Mouse (Mus musculus) midbrain, embryonic 11.5 days (tissue): ENCODE measurements around the gene Miox. TPM values are rescaled to one million over a fixed set of nuclear protein-coding genes. Genes with fewer than 3 reads are reported as not detected.
A peak's percentile ranks its signal among the peaks of the same experiment; 100 is the strongest.

ENCODE experiments used
- ATAC-seq: fragments of 200-750 bp; cut with Nextera tagmentation; 2 replicates; pipeline ENCODE4 v1.8.0; 2017; ENCODE audit warnings: moderate TSS enrichment, moderate library complexity; ENCODE audit not compliant: low FRiP score
- DNase-seq: peaks from one replicate; pipeline ENCODE4 v3.0.0; 2015; ENCODE audit warnings: low spot score; ENCODE audit errors: missing footprints
- H3K27ac ChIP-seq: fragments of 300-500 bp; sonication (generic); 2 replicates; pipeline ENCODE4 v1.5.1; 2014; ENCODE audit warnings: low read depth, low read length
- H3K27me3 ChIP-seq: fragments of 300-500 bp; sonication (generic); 2 replicates; pipeline ENCODE4 v1.6.1; 2014; ENCODE audit warnings: mild to moderate bottlenecking, low read length, moderate library complexity, mixed read lengths; ENCODE audit not compliant: control insufficient read depth, insufficient read depth
- H3K36me3 ChIP-seq: fragments of 300-500 bp; sonication (generic); 2 replicates; pipeline ENCODE4 v1.6.1; 2014; ENCODE audit warnings: mild to moderate bottlenecking, low read length, moderate library complexity, mixed read lengths; ENCODE audit not compliant: control insufficient read depth, insufficient read depth
- H3K4me1 ChIP-seq: fragments of 300-500 bp; sonication (generic); 2 replicates; pipeline ENCODE4 v1.6.1; 2014; ENCODE audit warnings: low read length; ENCODE audit not compliant: control insufficient read depth, insufficient read depth
- H3K4me2 ChIP-seq: fragments of 300-500 bp; sonication (generic); 2 replicates; pipeline ENCODE4 v1.6.1; 2014; ENCODE audit warnings: mild to moderate bottlenecking, moderate library complexity
- H3K4me3 ChIP-seq: fragments of 300-500 bp; sonication (generic); 2 replicates; pipeline ENCODE4 v1.5.1; 2014; ENCODE audit warnings: low read depth, low read length
- H3K9ac ChIP-seq: fragments of 300-500 bp; sonication (generic); 2 replicates; pipeline ENCODE4 v1.6.1; 2014; ENCODE audit warnings: low read length
- H3K9me3 ChIP-seq: fragments of 300-500 bp; sonication (generic); 2 replicates; pipeline ENCODE4 v1.6.1; 2016; ENCODE audit warnings: low read length; ENCODE audit not compliant: control insufficient read depth
- WGBS: fragments of 180-500 bp; shearing (Covaris S2); extraction: QIAGEN DNeasy Blood & Tissue Kit; methylation state at CpG from one replicate; pipeline ENCODE4 v1.1.7; 2014; 5-methylcytosine and 5-hydroxymethylcytosine counted together
- polyA plus RNA-seq: library from polyadenylated mRNA; unstranded; fragments of >200 nt; fragmentation: Nextera tagmentation; extraction: Ambion mirVana; gene quantifications from 2 replicates; pipeline ENCODE4 v1.2.1, GENCODE M21; 2014

Miox gene
- polyA plus RNA-seq, 1 experiment from 2014 or later: not detected

DNA sequence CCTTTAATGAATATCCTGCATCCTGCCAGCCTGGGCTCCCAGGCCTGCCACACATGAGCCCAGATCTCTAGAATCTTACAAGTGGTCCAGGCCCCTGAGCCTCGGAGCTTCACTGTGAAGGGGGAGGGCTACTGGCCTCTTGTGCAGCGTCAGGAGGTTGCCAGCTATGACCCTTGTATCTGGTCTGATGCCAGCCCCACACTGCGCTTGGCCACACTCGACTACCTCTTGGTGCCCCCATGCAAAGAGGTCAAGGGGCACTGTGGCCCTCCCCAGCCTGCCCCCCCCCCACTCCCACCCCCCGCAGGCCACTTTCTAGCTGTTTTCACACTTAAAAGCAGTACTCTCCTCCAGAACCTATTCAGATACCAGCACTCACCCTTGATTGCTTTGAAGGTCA lies 7.8 kb upstream of the Miox start:
- Histone ChIP-seq H3K4me2 (no peak overlapping the region), H3K27ac (no peak overlapping the region), H3K4me3 (no peak overlapping the region), H3K9me3 (no peaks in the 10 kb centered on the region), H3K4me1 (no peaks in the 10 kb centered on the region), H3K36me3 (no peaks in the 10 kb centered on the region), H3K9ac (no peak overlapping the region), H3K27me3 (no peaks in the 10 kb centered on the region)
- no peak for DNase-seq
- ATAC-seq: no peak
- 78% methylated on average over 5 of the region's 5 CpGs for WGBS

GRCm38 (mm10) chr15:89334774-89335537 lies 758 bp downstream of the Miox start:
- no peaks in the 10 kb centered on the region for H3K36me3 ChIP-seq
- no peaks in the 10 kb centered on the region for H3K27me3 ChIP-seq
- H3K27ac ChIP-seq: no peak overlapping the region
- ATAC-seq (no peak), DNase-seq (no peak)
- H3K9me3 ChIP-seq: no peaks in the 10 kb centered on the region
- no peak overlapping the region for H3K4me3 ChIP-seq
- H3K4me2 ChIP-seq: no peak overlapping the region
- 84% methylated on average over 17 of the region's 17 CpGs for WGBS
- no peak overlapping the region for H3K9ac ChIP-seq
- H3K4me1 ChIP-seq: no peaks in the 10 kb centered on the region

DNA sequence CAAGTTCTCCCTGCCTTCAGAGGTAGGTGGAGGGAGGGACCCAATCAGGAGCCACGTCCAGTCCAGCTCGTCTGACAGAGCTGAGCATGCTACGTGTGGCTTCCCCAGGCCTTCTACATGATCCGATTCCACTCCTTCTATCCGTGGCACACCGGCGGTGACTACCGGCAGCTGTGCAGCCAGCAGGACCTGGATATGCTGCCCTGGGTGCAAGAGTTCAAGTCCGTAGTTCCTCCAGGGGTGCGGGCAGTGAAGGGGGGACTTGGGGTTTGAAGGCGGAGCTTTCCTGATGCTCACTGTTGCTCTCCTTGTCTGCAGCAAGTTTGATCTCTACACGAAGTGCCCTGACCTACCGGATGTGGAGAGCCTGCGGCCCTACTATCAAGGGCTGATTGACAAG lies 2.2 kb downstream of the Miox start:
- whole genome bisulfite sequencing: 90% methylated on average over 14 of the region's 14 CpGs
- Histone ChIP-seq H3K9me3 (no peaks in the 10 kb centered on the region), H3K27me3 (no peaks in the 10 kb centered on the region), H3K4me3 (no peak overlapping the region), H3K4me1 (no peaks in the 10 kb centered on the region), H3K9ac (no peak overlapping the region), H3K27ac (no peak overlapping the region), H3K4me2 (no peak overlapping the region), H3K36me3 (no peaks in the 10 kb centered on the region)
- no peak for ATAC-seq
- no peak for DNase-seq

- Histone ChIP-seq H3K9ac (no peak overlapping the region), H3K27me3 (no peaks in the 10 kb centered on the region), H3K4me2 (no peak overlapping the region), H3K9me3 (no peaks in the 10 kb centered on the region), H3K36me3 (no peaks in the 10 kb centered on the region), H3K4me3 (no peak overlapping the region), H3K27ac (no peak overlapping the region), H3K4me1 (no peaks in the 10 kb centered on the region)
- 90% methylated on average over 2 of the region's 2 CpGs for WGBS
- ATAC-seq (no peak), DNase-seq (no peak)
These were observed 5.5 kb downstream of the Miox start for GRCm38 (mm10) chr15:89339696-89340095.

GRCm38 (mm10) chr15:89340136-89340535 lies 5.9 kb downstream of the Miox start:
- no peaks in the 10 kb centered on the region for H3K36me3 ChIP-seq
- H3K27me3 ChIP-seq: no peaks in the 10 kb centered on the region
- no peak overlapping the region for H3K9ac ChIP-seq
- no peak overlapping the region for H3K27ac ChIP-seq
- no peak overlapping the region for H3K4me2 ChIP-seq
- no peaks in the 10 kb centered on the region for H3K9me3 ChIP-seq
- H3K4me1 ChIP-seq: no peaks in the 10 kb centered on the region
- 87% methylated on average over 3 of the region's 3 CpGs for WGBS
- DNase-seq (no peak), ATAC-seq (no peak)
- no peak overlapping the region for H3K4me3 ChIP-seq

DNA sequence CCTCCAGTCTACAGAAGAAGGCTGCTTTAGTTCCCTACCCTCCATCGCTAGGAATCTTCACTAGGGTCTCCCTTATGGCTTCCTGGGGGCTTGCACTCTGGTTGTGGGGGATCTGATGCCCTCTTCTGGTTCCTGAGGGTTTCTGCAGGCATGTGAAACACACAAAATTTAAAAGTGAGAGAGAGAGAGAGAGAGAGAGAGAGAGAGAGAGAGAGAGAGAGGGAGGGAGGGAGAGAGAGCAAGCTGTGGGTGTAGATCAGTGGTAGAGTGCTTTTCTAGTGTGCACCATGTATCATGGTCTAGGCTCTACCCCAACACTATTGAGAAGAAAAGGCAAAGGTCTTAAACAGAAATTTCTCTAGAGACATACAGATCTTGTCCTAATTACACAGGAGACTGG lies 7.5 kb downstream of the Miox start:
- Histone ChIP-seq H3K27me3 (no peaks in the 10 kb centered on the region), H3K9me3 (no peaks in the 10 kb centered on the region), H3K9ac (no peak overlapping the region), H3K4me2 (no peak overlapping the region), H3K36me3 (no peaks in the 10 kb centered on the region), H3K4me3 (no peak overlapping the region), H3K27ac (no peak overlapping the region), H3K4me1 (no peaks in the 10 kb centered on the region)
- ATAC-seq (no peak), DNase-seq (no peak)
- WGBS: 70% methylated on average over 1 of the region's 1 CpGs

DNA sequence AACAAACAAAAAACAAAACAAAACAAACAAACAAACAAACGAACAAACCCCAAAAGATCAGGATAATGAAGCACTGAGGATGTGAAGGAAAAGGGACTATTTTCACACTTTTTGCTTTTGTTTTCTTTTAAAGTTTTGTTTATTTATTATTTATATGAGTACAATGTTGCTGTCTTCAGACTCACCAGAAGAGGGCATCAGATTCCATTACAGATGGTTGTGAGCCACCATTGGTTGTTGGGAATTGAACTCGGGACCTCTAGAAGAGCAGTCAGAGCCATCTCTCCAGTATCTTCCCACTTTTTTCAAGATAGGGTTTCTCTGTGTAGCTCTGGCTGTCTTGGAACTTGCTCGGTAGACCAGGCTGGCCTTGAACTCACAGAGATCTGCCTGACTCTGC lies 9.1 kb downstream of the Miox start:
- Histone ChIP-seq H3K9me3 (no peaks in the 10 kb centered on the region), H3K36me3 (no peaks in the 10 kb centered on the region), H3K4me2 (no peak overlapping the region), H3K27me3 (no peaks in the 10 kb centered on the region), H3K27ac (no peak overlapping the region), H3K9ac (no peak overlapping the region), H3K4me1 (no peaks in the 10 kb centered on the region), H3K4me3 (no peak overlapping the region)
- DNase-seq (no peak), ATAC-seq (no peak)
- 86% methylated on average over 3 of the region's 3 CpGs for WGBS

DNA sequence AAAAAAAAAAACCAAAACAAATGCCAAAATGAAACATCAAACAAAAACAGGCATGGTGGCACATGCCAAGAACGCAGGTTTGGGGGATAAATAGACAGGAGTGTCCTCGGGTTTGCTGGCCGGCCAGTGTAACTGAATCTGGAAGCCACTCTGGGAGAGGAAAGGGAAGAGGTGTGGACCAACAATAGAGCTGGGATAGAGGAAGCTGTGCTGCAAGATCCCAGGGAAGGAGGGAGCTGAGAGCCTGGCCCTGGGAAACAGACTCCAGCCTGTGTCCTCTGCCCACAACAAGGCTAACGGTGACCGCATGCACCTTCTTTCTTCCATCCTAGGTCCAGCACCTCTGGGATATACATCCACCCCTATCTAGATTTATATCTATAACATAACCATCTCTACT lies 16.2 kb downstream of the Miox start:
- Histone ChIP-seq H3K27me3 (no peaks in the 10 kb centered on the region), H3K4me2 (no peak overlapping the region), H3K27ac (no peak overlapping the region), H3K4me1 (peaks cover 9% of the 10 kb centered on the region), H3K36me3 (peaks cover 19% of the 10 kb centered on the region), H3K9me3 (no peaks in the 10 kb centered on the region), H3K9ac (no peak overlapping the region), H3K4me3 (no peak overlapping the region)
- no peak for ATAC-seq
- DNase-seq: no peak
- WGBS: 89% methylated on average over 5 of the region's 5 CpGs

- H3K9me3 ChIP-seq: no peaks in the 10 kb centered on the region
- H3K4me3 ChIP-seq: no peak overlapping the region
These were observed 17.1 kb downstream of the Miox start for GRCm38 (mm10) chr15:89351302-89351701.

More at GRCm38 (mm10) chr15:89351302-89351701, 17.1 kb downstream of the Miox start:
- Histone ChIP-seq H3K36me3 (peaks cover 19% of the 10 kb centered on the region), H3K4me1 (peaks cover 9% of the 10 kb centered on the region), H3K27ac (no peak overlapping the region), H3K9ac (no peak overlapping the region), H3K27me3 (no peaks in the 10 kb centered on the region), H3K4me2 (no peak overlapping the region)
- WGBS: 88% methylated on average over 15 of the region's 15 CpGs
- no peak for ATAC-seq
- DNase-seq: peak; percentile 60
